Mouse (Mus musculus): Measurements from ENCODE around the gene Oas1f. TPM values are rescaled to one million over a fixed set of nuclear protein-coding genes. Genes with fewer than 3 reads are reported as not detected.
"Not testable (repeated sequence)": the region's sequence is repeated elsewhere in the genome, so short reads cannot be mapped to it uniquely, and the experiment has no call there.

The Oas1f gene
- polyA plus RNA-seq, 1 experiment, result 0.51 TPM

DNA sequence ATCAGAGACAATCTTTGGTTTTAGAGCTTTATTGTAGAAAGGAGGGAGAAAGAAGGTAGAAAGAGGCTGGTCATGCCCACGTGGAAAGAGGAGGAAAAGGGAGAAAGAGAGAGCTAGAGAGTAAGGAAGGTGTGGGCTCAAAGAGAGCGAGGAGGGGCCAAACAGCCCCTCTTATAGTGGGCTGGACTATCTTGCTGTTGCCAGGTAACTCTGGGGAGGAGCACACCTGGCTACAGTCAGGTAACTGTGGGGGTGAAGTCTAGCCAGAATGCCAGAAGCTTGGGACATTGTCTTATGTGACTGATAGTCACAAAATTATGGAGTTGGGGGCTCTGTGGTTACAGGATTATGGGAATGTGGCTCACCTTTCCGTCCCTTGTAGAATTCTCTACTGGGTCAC, 22.9 kb downstream of the Oas1f start:
- 73% methylated on average over 3 of the region's 3 CpGs for WGBS

DNA sequence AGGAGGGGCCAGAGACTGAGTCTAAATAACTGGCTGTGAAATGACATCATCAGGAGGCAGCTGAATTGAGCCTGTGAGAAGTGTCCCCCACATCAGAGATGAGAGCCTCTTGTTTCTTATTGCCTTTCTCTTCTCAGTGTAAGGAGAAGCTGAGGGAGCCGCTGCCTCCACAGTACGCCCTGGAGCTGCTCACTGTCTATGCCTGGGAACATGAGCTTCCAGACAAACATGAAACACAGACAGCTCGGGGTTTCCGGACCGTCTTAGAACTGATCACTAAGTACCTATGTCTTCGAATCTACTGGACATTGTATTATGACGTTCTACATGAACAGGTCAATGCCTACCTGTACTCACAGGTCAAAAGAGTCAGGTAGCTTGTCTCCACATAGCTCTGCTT, 23.6 kb downstream of the Oas1f start:
- Histone ChIP-seq H3K27me3 (ENCODE audit: control insufficient read depth, insufficient read depth, low read length) (no peaks in the 10 kb centered on the region), H3K4me1 (replicated peaks; ENCODE audit: control insufficient read depth, insufficient read depth, low read length) (no peaks in the 10 kb centered on the region), H3K4me3 (ENCODE audit: control insufficient read depth, insufficient read depth, low read length) (no peak overlapping the region), H3K27ac (ENCODE audit: control insufficient read depth, insufficient read depth, low read length) (no peak overlapping the region), H3K36me3 (ENCODE audit: control insufficient read depth, insufficient read depth, low read length) (no peaks in the 10 kb centered on the region)
- TF ChIP-seq POLR2A (IDR thresholded peaks at IDR 0.05; ENCODE audit: control insufficient read depth, extremely low read depth, insufficient read depth, low read length, poor library complexity), result no peak
- TF ChIP-seq CTCF (IDR thresholded peaks at IDR 0.05; ENCODE audit: borderline replicate concordance, control insufficient read depth, extremely low read depth, insufficient read depth, low read length, poor library complexity), result no peak
- DNase-seq, result no peak
- 86% methylated on average over 7 of the region's 7 CpGs for WGBS

More for the DNA sequence above, 22.9 kb downstream of the Oas1f start:
- TF ChIP-seq CTCF (IDR thresholded peaks at IDR 0.05; ENCODE audit: borderline replicate concordance, control insufficient read depth, extremely low read depth, insufficient read depth, low read length, poor library complexity) (no peak), POLR2A (IDR thresholded peaks at IDR 0.05; ENCODE audit: control insufficient read depth, extremely low read depth, insufficient read depth, low read length, poor library complexity) (no peak)
- no peak for DNase-seq
- Histone ChIP-seq H3K27me3 (ENCODE audit: control insufficient read depth, insufficient read depth, low read length) (no peaks in the 10 kb centered on the region), H3K36me3 (ENCODE audit: control insufficient read depth, insufficient read depth, low read length) (no peaks in the 10 kb centered on the region), H3K27ac (ENCODE audit: control insufficient read depth, insufficient read depth, low read length) (no peak overlapping the region), H3K4me1 (replicated peaks; ENCODE audit: control insufficient read depth, insufficient read depth, low read length) (no peaks in the 10 kb centered on the region), H3K4me3 (ENCODE audit: control insufficient read depth, insufficient read depth, low read length) (no peak overlapping the region)

GRCm38 (mm10) chr5:120871469-120871868, 24.3 kb downstream of the Oas1f start:
- no peaks in the 10 kb centered on the region for H3K4me1 ChIP-seq (replicated peaks; ENCODE audit: control insufficient read depth, insufficient read depth, low read length)
- H3K27me3 ChIP-seq (ENCODE audit: control insufficient read depth, insufficient read depth, low read length), result no peaks in the 10 kb centered on the region
- H3K36me3 ChIP-seq (ENCODE audit: control insufficient read depth, insufficient read depth, low read length), result no peaks in the 10 kb centered on the region
- DNase-seq, result no peak
- H3K4me3 ChIP-seq (ENCODE audit: control insufficient read depth, insufficient read depth, low read length), result no peak overlapping the region
- TF ChIP-seq POLR2A (IDR thresholded peaks at IDR 0.05; ENCODE audit: control insufficient read depth, extremely low read depth, insufficient read depth, low read length, poor library complexity) (no peak), CTCF (IDR thresholded peaks at IDR 0.05; ENCODE audit: borderline replicate concordance, control insufficient read depth, extremely low read depth, insufficient read depth, low read length, poor library complexity) (no peak)
- 62% methylated on average over 2 of the region's 2 CpGs for WGBS
- H3K27ac ChIP-seq (ENCODE audit: control insufficient read depth, insufficient read depth, low read length), result no peak overlapping the region

GRCm38 (mm10) chr5:120876839-120877238, 29.7 kb downstream of the Oas1f start:
- 21% methylated on average over 2 of the region's 3 CpGs for WGBS

DNA sequence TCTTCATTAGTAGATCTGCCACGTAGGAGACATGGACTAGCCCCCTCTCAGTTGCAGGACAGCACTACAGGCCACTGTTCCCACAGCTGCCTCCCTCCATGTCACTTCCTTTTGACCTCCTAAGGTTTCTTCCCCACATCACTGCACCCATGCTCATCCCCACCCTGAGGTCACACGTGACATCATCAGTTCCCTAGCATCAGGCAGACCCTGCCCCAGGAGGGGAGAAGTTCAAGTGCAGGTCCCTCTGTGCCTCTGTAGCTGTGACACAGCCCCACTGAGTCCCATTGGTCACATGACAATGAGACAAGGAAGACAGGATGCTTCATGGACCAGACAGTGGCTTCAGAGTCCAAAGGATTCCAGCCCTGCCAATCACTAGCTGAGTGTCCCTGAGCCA, 30.2 kb downstream of the Oas1f start:
- not testable (repeated sequence) for H3K36me3 ChIP-seq (ENCODE audit: control insufficient read depth, insufficient read depth, low read length); H3K27me3 ChIP-seq (ENCODE audit: control insufficient read depth, insufficient read depth, low read length); DNase-seq; H3K4me3 ChIP-seq (ENCODE audit: control insufficient read depth, insufficient read depth, low read length); H3K27ac ChIP-seq (ENCODE audit: control insufficient read depth, insufficient read depth, low read length); H3K4me1 ChIP-seq (replicated peaks; ENCODE audit: control insufficient read depth, insufficient read depth, low read length)
- 91% methylated on average over 2 of the region's 2 CpGs for WGBS

More at GRCm38 (mm10) chr5:120876839-120877238, 29.7 kb downstream of the Oas1f start:
- not testable (repeated sequence) for H3K27me3 ChIP-seq (ENCODE audit: control insufficient read depth, insufficient read depth, low read length); H3K4me3 ChIP-seq (ENCODE audit: control insufficient read depth, insufficient read depth, low read length); H3K4me1 ChIP-seq (replicated peaks; ENCODE audit: control insufficient read depth, insufficient read depth, low read length); H3K27ac ChIP-seq (ENCODE audit: control insufficient read depth, insufficient read depth, low read length); DNase-seq; H3K36me3 ChIP-seq (ENCODE audit: control insufficient read depth, insufficient read depth, low read length)

- H3K4me3 ChIP-seq (ENCODE audit: control insufficient read depth, insufficient read depth, low read length); H3K36me3 ChIP-seq (ENCODE audit: control insufficient read depth, insufficient read depth, low read length); H3K27me3 ChIP-seq (ENCODE audit: control insufficient read depth, insufficient read depth, low read length); H3K4me1 ChIP-seq (replicated peaks; ENCODE audit: control insufficient read depth, insufficient read depth, low read length); H3K27ac ChIP-seq (ENCODE audit: control insufficient read depth, insufficient read depth, low read length); DNase-seq: not testable (repeated sequence)
- 82% methylated on average over 2 of the region's 2 CpGs for WGBS
These were observed 31.6 kb downstream of the Oas1f start for GRCm38 (mm10) chr5:120878803-120879202.

GRCm38 (mm10) chr5:120881681-120882080, 34.5 kb downstream of the Oas1f start:
- not testable (repeated sequence) for H3K27ac ChIP-seq (ENCODE audit: control insufficient read depth, insufficient read depth, low read length); H3K36me3 ChIP-seq (ENCODE audit: control insufficient read depth, insufficient read depth, low read length); DNase-seq; H3K27me3 ChIP-seq (ENCODE audit: control insufficient read depth, insufficient read depth, low read length); H3K4me3 ChIP-seq (ENCODE audit: control insufficient read depth, insufficient read depth, low read length); H3K4me1 ChIP-seq (replicated peaks; ENCODE audit: control insufficient read depth, insufficient read depth, low read length)
- 97% methylated on average over 6 of the region's 6 CpGs for WGBS

DNA sequence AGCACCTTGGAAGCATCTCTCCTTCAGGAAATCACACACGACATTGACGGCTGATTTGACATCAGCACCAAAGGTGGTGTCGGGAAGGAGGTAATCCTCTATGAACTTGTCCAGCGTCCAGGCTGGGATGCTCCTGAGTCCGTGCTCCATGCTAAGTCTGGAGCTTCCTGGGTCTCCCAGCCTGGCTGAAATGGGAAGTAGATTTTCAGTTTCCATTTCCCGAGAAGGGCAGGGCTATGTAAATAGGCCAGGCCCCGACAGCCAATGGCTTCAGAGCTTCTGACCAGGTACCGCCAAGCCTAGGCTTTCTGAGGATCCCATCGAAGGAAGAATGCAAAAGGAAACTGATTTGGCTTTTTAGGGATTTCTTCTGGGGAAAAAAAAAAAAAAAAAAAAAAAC, 40.2 kb downstream of the Oas1f start, which contains the start of gene Oas1g:
Gene Oas1g, minus strand, starts transcription at position 201 of the 400 bp plus-strand sequence.
- not testable (repeated sequence) for H3K27me3 ChIP-seq (ENCODE audit: control insufficient read depth, insufficient read depth, low read length); DNase-seq; H3K4me1 ChIP-seq (replicated peaks; ENCODE audit: control insufficient read depth, insufficient read depth, low read length); H3K4me3 ChIP-seq (ENCODE audit: control insufficient read depth, insufficient read depth, low read length); H3K36me3 ChIP-seq (ENCODE audit: control insufficient read depth, insufficient read depth, low read length); H3K27ac ChIP-seq (ENCODE audit: control insufficient read depth, insufficient read depth, low read length)
- WGBS, result 36% methylated on average over 4 of the region's 9 CpGs
